Mouse (Mus musculus): ENCODE results near the gene Spop. TPM values are rescaled to one million over a fixed set of nuclear protein-coding genes. Genes with fewer than 3 reads are reported as not detected.

The Spop gene
- polyA plus RNA-seq, 1 experiment from 2014 or later, result 161 TPM

DNA sequence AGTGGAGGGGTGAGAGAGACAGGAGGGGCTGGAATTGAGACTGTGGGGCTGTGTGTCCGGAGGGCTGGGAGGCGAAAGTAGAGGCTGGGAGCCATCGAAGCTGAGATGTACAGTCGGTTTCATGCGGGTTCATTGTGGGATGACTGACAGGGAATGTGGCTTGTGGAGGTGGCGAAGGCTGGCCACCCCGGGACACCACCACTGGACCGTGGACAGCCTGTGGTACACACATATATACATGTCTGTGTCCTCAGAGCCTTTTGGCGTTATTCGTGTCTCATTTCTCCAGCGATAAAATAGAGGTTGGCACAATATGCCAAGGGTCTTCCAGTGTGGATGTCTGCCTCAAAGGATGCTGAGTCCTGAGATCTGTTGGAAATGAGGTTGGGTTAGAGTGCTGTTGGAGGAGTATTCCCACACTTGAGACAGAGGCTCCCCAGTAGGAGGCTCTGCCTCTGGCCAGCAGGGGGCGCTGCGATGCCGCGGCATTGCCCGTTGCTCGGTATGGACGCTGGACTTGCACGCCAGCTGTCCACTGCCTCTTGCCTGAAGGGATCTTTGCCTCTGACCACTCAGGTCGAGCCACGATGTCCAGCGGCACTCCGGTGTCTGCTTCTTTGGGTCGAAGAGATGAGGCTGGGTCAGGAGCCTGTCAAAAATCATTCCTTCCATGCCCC is 119.7 kb downstream of the Spop start:
- H3K4me3 ChIP-seq (replicated peaks; ENCODE audit: low read depth, low read length), result peak overlapping the region; percentile 15; the same call in 1 of the 2 replicates
- H3K4me1 ChIP-seq (ENCODE audit: control insufficient read depth, insufficient read depth, low read length), result peaks cover 3% of the 10 kb centered on the region; the same call in 1 of the 2 replicates
- H3K27me3 ChIP-seq (ENCODE audit: control insufficient read depth, insufficient read depth, low read length), result no peaks in the 10 kb centered on the region; the same call in 1 of the 2 replicates
- peak; percentile 94 for DNase-seq
- WGBS, result 24% methylated on average over 24 of the region's 24 CpGs
- no peak overlapping the region for H3K9ac ChIP-seq (replicated peaks; ENCODE audit: low read length)
- 0 out of 2 replicates have a peak, but pooled peaks have one; percentile 64 for ATAC-seq (ENCODE audit: low FRiP score, low TSS enrichment)
- peak overlapping the region; percentile 48 for H3K4me2 ChIP-seq (ENCODE audit: low read length)
- no peaks in the 10 kb centered on the region for H3K9me3 ChIP-seq (ENCODE audit: control insufficient read depth, low read length)
- no peaks in the 10 kb centered on the region for H3K36me3 ChIP-seq (ENCODE audit: control insufficient read depth, insufficient read depth, low read length)
- H3K27ac ChIP-seq (replicated peaks; ENCODE audit: low read depth, low read length), result no peak overlapping the region

DNA sequence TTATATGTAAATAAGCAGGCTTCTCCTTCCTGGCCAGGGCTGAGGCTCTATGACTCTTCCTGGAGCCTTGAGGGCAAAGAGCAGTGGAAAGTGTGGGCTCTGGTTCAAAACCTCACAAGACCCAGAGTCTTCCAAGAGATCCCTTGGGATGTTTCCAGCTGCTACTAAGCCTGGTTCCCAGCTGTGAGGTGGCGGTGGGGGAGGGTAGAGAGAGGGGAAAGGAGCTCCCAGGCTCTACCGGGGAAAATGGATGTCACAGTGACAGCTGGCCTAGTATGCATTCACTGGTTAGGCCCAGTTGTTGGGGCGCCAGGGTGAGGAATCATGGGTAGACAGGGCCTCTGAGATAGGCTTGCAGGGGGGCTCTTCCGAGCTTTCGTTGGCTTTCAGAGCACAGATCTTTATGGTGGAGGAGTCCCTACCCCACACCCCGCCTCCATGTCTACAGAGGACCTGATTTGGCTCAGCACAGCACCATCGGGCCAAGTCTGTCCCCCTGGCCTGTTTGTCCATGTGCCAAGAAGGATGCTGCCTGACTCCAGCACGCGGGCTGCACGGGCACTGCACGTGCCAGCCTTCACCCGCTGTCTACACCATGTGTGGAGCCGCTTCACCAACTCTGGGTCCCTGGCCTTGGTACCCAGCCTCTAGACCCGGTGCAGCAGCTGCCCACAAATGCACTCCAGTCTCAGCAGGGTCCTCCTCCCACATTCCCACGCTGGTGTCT is 124.7 kb downstream of the Spop start:
- Histone ChIP-seq H3K36me3 (ENCODE audit: control insufficient read depth, insufficient read depth, low read length) (no peaks in the 10 kb centered on the region), H3K9ac (replicated peaks; ENCODE audit: low read length) (no peak overlapping the region), H3K9me3 (ENCODE audit: control insufficient read depth, low read length) (no peaks in the 10 kb centered on the region), H3K4me1 (ENCODE audit: control insufficient read depth, insufficient read depth, low read length) (peaks cover 3% of the 10 kb centered on the region; the same call in 1 of the 2 replicates), H3K27me3 (ENCODE audit: control insufficient read depth, insufficient read depth, low read length) (no peaks in the 10 kb centered on the region), H3K27ac (replicated peaks; ENCODE audit: low read depth, low read length) (peak overlapping the region; percentile 32; the same call in 1 of the 2 replicates), H3K4me2 (ENCODE audit: low read length) (no peak overlapping the region), H3K4me3 (replicated peaks; ENCODE audit: low read depth, low read length) (no peak overlapping the region)
- no peak for DNase-seq
- WGBS, result 68% methylated on average over 15 of the region's 15 CpGs
- ATAC-seq (ENCODE audit: low FRiP score, low TSS enrichment), result no peak

DNA sequence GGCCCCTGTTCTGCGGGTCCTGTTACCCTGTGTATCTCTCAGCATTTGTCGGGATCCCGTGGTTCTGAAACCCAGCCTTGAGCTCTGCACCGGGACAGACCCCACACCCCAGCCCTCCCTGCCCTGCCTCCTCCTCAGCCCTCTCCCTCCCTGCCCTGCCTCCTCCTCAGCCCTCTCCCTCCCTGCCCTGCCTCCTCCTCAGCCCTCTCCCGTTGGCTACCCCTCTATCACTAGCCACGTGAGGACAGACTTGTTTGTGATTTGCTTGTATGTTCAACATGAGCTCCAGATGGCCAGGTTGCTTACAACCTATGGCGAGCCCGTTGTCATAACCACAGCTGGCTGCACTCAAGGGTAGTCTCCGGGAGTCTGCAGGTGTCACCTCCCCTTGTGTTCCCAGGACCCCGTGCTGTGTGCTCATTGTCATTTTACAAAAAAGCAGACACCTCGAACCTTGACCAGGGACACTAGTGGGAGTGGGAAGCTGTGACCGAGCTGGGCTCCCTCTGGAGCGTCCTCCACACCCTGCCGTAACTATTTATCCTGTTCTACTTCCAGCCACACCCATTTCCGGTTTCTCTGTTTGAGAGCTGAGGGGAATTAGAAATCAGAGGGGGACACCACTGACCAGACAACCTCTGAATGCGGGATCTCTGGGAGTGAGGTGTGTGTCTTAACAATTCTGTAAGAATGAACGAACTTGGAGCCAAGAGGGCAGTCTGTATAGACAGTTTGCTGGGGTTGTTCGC is 126.9 kb downstream of the Spop start:
- H3K27ac ChIP-seq (replicated peaks; ENCODE audit: low read depth, low read length), result no peak overlapping the region
- H3K36me3 ChIP-seq (ENCODE audit: control insufficient read depth, insufficient read depth, low read length), result no peaks in the 10 kb centered on the region
- H3K9ac ChIP-seq (replicated peaks; ENCODE audit: low read length), result no peak overlapping the region
- H3K4me1 ChIP-seq (ENCODE audit: control insufficient read depth, insufficient read depth, low read length), result no peaks in the 10 kb centered on the region
- H3K4me2 ChIP-seq (ENCODE audit: low read length), result peak overlapping the region; percentile 11; the same call in 1 of the 2 replicates
- no peak overlapping the region for H3K4me3 ChIP-seq (replicated peaks; ENCODE audit: low read depth, low read length)
- no peaks in the 10 kb centered on the region for H3K9me3 ChIP-seq (ENCODE audit: control insufficient read depth, low read length)
- no peak for DNase-seq
- no peaks in the 10 kb centered on the region for H3K27me3 ChIP-seq (ENCODE audit: control insufficient read depth, insufficient read depth, low read length)
- ATAC-seq (ENCODE audit: low FRiP score, low TSS enrichment), result no peak
- 37% methylated on average over 18 of the region's 18 CpGs for WGBS

Other genes starting within 250 kb of the Spop start
- gene Tac4, start 152.6 kb upstream of the Spop start, polyA plus RNA-seq (2014; fragmentation: Nextera tagmentation; extraction: Ambion mirVana), result not detected in 2 replicates
- gene Kat7, start 103.8 kb upstream of the Spop start, polyA plus RNA-seq (2014; fragmentation: Nextera tagmentation; extraction: Ambion mirVana), result 56.6 and 65.2 TPM in 2 replicates
- 2.4 and 2.5 TPM in 2 replicates for gene Fam117a, start 77.1 kb upstream of the Spop start, polyA plus RNA-seq (2014; fragmentation: Nextera tagmentation; extraction: Ambion mirVana)
- 158 and 167 TPM in 2 replicates for gene Slc35b1, start 29.4 kb upstream of the Spop start, polyA plus RNA-seq (2014; fragmentation: Nextera tagmentation; extraction: Ambion mirVana)
- 1.9 and 4.6 TPM in 2 replicates for gene Nxph3, start 100.5 kb downstream of the Spop start, polyA plus RNA-seq (2014; fragmentation: Nextera tagmentation; extraction: Ambion mirVana)
- gene Ngfr, start 173.7 kb downstream of the Spop start, polyA plus RNA-seq (2014; fragmentation: Nextera tagmentation; extraction: Ambion mirVana), result 8.4 and 13.7 TPM in 2 replicates

All from midbrain, embryonic 14.5 days (tissue).